10 mouse cellular contexts compared by ENCODE assay signal in genomic region chr8:11788252-11788651, GRCm38 (mm10). TPM values are rescaled to one million over a fixed set of nuclear protein-coding genes. Genes with fewer than 3 reads are reported as not detected.
DNase-seq lines count a peak whose midpoint lies in the region; ATAC-seq and TF ChIP-seq lines count a peak whose summit lies in the region.
"Had no signal": no experiment of that assay in that cellular context is flagged by ENCODE, and none has a peak within 500 bp of the region (broad histone marks: within the 10 kb centered on the region; RNA-seq: fewer than 3 reads in every experiment).

No protein-coding gene starts in this region.

- peaks cover 31% of the 10 kb centered on the region for H3K36me3 ChIP-seq in midbrain, postnatal 0 days (ENCODE audit: insufficient read depth, low read length)
- H3K36me3 ChIP-seq in midbrain, embryonic 15.5 days (replicated peaks), result peaks cover 15% of the 10 kb centered on the region; the same call in 1 of the 2 replicates

- no peak overlapping the region for H3K27ac ChIP-seq in midbrain, postnatal 0 days (ENCODE audit: low read depth, low read length)
- H3K27ac ChIP-seq in midbrain, embryonic 15.5 days, result no peak overlapping the region
- H3K27ac ChIP-seq: liver, embryonic 15.5 days had no signal

- no peak for ATAC-seq in midbrain, postnatal 0 days (ENCODE audit: low FRiP score)
- ATAC-seq in midbrain, embryonic 15.5 days (replicated peaks), result no peak
- ATAC-seq in granulocyte monocyte progenitor cell, adult 5-6 weeks (replicated peaks; ENCODE audit: poor library complexity, severe bottlenecking), result peak; percentile 50
- peak; percentile 54 for ATAC-seq in megakaryocyte, adult 5-6 weeks (ENCODE audit: poor library complexity, severe bottlenecking)

- no peaks in the 10 kb centered on the region for H3K4me1 ChIP-seq in midbrain, postnatal 0 days (ENCODE audit: insufficient read depth, low read length)
- no peaks in the 10 kb centered on the region for H3K4me1 ChIP-seq in midbrain, embryonic 15.5 days

- H3K4me3 ChIP-seq in midbrain, postnatal 0 days (ENCODE audit: low read depth, low read length), result no peak overlapping the region
- H3K4me3 ChIP-seq in midbrain, embryonic 15.5 days, result no peak overlapping the region
- H3K4me3 ChIP-seq: liver, embryonic 15.5 days had no signal

- no peaks in the 10 kb centered on the region for H3K27me3 ChIP-seq in midbrain, postnatal 0 days (ENCODE audit: insufficient read depth, low read length)
- H3K27me3 ChIP-seq in midbrain, embryonic 15.5 days (replicated peaks), result no peaks in the 10 kb centered on the region
- H3K27me3 ChIP-seq: liver, embryonic 15.5 days had no signal

- H3K9me3 ChIP-seq in midbrain, postnatal 0 days (ENCODE audit: low read length), result no peaks in the 10 kb centered on the region
- no peaks in the 10 kb centered on the region for H3K9me3 ChIP-seq in midbrain, embryonic 15.5 days
- H3K9me3 ChIP-seq: liver, embryonic 15.5 days had no signal

- TF ChIP-seq CTCF in midbrain, postnatal 0 days (IDR thresholded peaks at IDR 0.05), result peak; percentile 61

- DNase-seq in embryo, embryonic 10.5 days (ENCODE audit: low spot score), result peak; percentile 34
- DNase-seq in embryo, embryonic 9.5 days (ENCODE audit: extremely low spot score), result no peak
- peak; percentile 49 for DNase-seq in midbrain, postnatal 0 days (ENCODE audit: low spot score)
- DNase-seq in adrenal gland, postnatal 36 days, result peak; percentile 70 to 71
- no peak for DNase-seq in c-Kit-positive CD71-positive TER-119-positive erythroid progenitor cells, embryonic 14.5 days (ENCODE audit: low spot score)

- WGBS in midbrain, postnatal 0 days, result 59% methylated on average over 8 of the region's 8 CpGs
- 58% methylated on average over 8 of the region's 8 CpGs for WGBS in midbrain, embryonic 15.5 days

- no peak overlapping the region for H3K9ac ChIP-seq in midbrain, postnatal 0 days (replicated peaks; ENCODE audit: low read length, poor library complexity, severe bottlenecking)
- H3K9ac ChIP-seq in midbrain, embryonic 15.5 days, result no peak overlapping the region
- H3K9ac ChIP-seq: liver, embryonic 15.5 days had no signal

- H3K4me2 ChIP-seq in midbrain, postnatal 0 days (ENCODE audit: low read depth, low read length, poor library complexity, severe bottlenecking), result no peak overlapping the region
- H3K4me2 ChIP-seq in midbrain, embryonic 15.5 days, result no peak overlapping the region
- H3K4me2 ChIP-seq: liver, embryonic 15.5 days had no signal

RNA-seq across cellular contexts. Expression of gene Tex29, which starts 52.0 kb away (rescaled TPM):
- total RNA-seq in midbrain, postnatal 0 days (2014; rRNA removed), result not detected in 2 replicates
- polyA plus RNA-seq in midbrain, postnatal 0 days (2015; fragmentation: Nextera tagmentation; extraction: Ambion mirVana), result 0.43 TPM in 1 of 2 replicates, not detected in the other
- 0.27 and 0.44 TPM in 2 replicates for polyA plus RNA-seq in midbrain, embryonic 15.5 days (2015; fragmentation: Nextera tagmentation; extraction: Ambion mirVana)
- not detected for total RNA-seq in adrenal gland, postnatal 36 days (2021)
- not detected in 2 replicates for total RNA-seq in granulocyte monocyte progenitor cell, adult 5-6 weeks (2014; fragmentation: Nextera tagmentation)
- total RNA-seq in granulocyte monocyte progenitor cell, adult 5-6 weeks (2017), result not detected in 2 replicates
- total RNA-seq in megakaryocyte, adult 5-6 weeks (2015), result not detected in 2 replicates
- not detected in 2 replicates for total RNA-seq in megakaryocyte, adult 5-6 weeks (2017)
- polyA plus RNA-seq: liver, embryonic 15.5 days; spleen, adult 2 months had no signal

Comparison
In these comparisons a context has a peak if more than half of its experiments do, and no peak if none do; other contexts are left out.
1. DNase-seq: peak in embryo, embryonic 10.5 days (single experiment), midbrain, postnatal 0 days (single experiment) and adrenal gland, postnatal 36 days (2 of 2); none in embryo, embryonic 9.5 days (single experiment) and c-Kit-positive CD71-positive TER-119-positive erythroid progenitor cells, embryonic 14.5 days (single experiment).
2. ATAC-seq: peak in granulocyte monocyte progenitor cell, adult 5-6 weeks (single experiment) and megakaryocyte, adult 5-6 weeks (single experiment); none in midbrain, postnatal 0 days (single experiment) and midbrain, embryonic 15.5 days (single experiment).